8 mouse cellular contexts compared by ENCODE assay signal in the genomic region with DNA sequence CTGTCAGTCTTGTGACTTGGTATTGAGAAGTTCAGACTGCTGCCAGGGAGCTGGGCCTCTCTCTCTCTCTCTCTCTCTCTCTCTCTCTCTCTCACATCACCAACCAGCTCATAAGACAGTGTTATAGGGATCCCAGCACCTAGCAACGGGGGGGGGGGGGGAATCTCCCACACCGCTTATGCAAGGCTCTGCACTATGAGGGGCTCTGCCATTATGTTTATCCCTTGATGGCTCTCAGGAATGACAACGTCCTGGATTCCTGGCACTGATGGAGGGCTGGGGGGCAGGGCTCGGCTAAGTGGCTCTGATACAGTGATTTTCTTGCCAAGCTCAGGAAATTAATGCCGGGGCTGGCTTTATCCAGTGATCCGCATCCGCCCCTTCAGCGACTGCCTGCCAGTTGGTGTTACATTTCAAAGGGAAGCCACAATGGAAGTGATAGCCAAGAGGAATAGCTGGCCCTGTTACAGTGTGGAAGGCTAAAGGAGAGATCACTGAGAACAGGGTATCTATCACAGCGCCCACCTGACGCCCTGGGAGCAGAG. TPM values are rescaled to one million over a fixed set of nuclear protein-coding genes. Genes with fewer than 3 reads are reported as not detected.
DNase-seq lines count a peak whose midpoint lies in the region; ATAC-seq lines count a peak whose summit lies in the region.
"Had no signal": no experiment of that assay in that cellular context is flagged by ENCODE, and none has a peak within 500 bp of the region (broad histone marks: within the 10 kb centered on the region; RNA-seq: fewer than 3 reads in every experiment).

No protein-coding gene starts in this region.

- ATAC-seq in erythroid progenitor cell, adult 5-6 weeks (replicated peaks; ENCODE audit: low FRiP score, poor library complexity, severe bottlenecking), result no peak

- DNase-seq in ES-CJ7 (ENCODE audit: low read depth, low spot score), result peak; percentile 7
- DNase-seq in brain, embryonic 18.5 days (ENCODE audit: low read depth, low spot score), result peak; percentile 54
- peak; percentile 46 for DNase-seq in gastrocnemius, postnatal 14 days
- peak; percentile 81 to 90 for DNase-seq in kidney, postnatal 4 days
- peak; percentile 19 for DNase-seq in lung, postnatal 14 days
- peak; percentile 51 to 61 for DNase-seq in right cerebral cortex, postnatal 36 days (ENCODE audit: low spot score in 2 of 2)

- intact Hi-C loops in gastrocnemius, postnatal 14 days (cut with DNase I; ENCODE audit: low total_unique reads), result no loop called here

RNA-seq across cellular contexts. Expression of a gene that starts 38.7 kb away (rescaled TPM):
- total RNA-seq in gastrocnemius, postnatal 14 days (2021), result 1 to 10 TPM; 2.2 to 3.6 TPM
- not detected in 2 replicates for total RNA-seq in erythroid progenitor cell, adult 5-6 weeks (2015; ENCODE audit: low replicate concordance)
- not detected in 2 replicates for total RNA-seq in erythroid progenitor cell, adult 5-6 weeks (2017; ENCODE audit: low replicate concordance)
- total RNA-seq: neutrophil, adult 5-6 weeks had no signal

Comparison
In these comparisons a context has a peak if more than half of its experiments do, and no peak if none do; other contexts are left out.
1. DNase-seq: peak in every context shown above with its lines; median percentile 86 in kidney, postnatal 4 days; 56 in right cerebral cortex, postnatal 36 days; 54 in brain, embryonic 18.5 days; 46 in gastrocnemius, postnatal 14 days; 19 in lung, postnatal 14 days; 7 in ES-CJ7.